Mouse (Mus musculus): Measurements from ENCODE around the gene Dpf3. TPM values are rescaled to one million over a fixed set of nuclear protein-coding genes. Genes with fewer than 3 reads are reported as not detected.

Gene Dpf3
- total RNA-seq, 2 experiments from 2014 or later: 21.3 to 22.9 TPM

GRCm38 (mm10) chr12:83496736-83497135, 9.2 kb upstream of the Dpf3 start:
- no peak for DNase-seq (ENCODE audit: low spot score in 2 of 2)

DNA sequence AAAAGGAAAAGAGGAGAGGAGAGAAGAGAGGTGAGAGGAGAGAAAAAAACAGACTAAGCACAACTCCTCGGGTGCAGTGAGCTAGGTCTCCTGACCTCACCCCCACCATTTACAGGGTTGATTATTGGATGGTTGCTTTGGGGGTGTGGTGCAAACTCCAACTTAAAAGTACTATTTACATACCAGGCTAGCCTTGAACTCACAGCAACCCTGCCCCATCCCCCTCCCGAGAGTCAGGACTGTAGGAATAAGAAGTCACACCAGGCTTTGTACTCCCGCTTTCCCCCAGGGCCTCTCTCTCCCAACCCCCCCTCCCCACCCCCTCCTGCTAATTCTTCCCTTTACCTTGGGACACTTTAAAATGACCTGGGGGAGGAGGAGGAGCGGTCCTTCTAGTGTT, 8.8 kb upstream of the Dpf3 start:
- DNase-seq (ENCODE audit: low spot score in 2 of 2): no peak

GRCm38 (mm10) chr12:83495961-83496282, 8.4 kb upstream of the Dpf3 start:
- DNase-seq (ENCODE audit: low spot score in 2 of 2): no peak

- no peak for DNase-seq (ENCODE audit: low spot score in 2 of 2)
Measured at GRCm38 (mm10) chr12:83495248-83495960, 7.9 kb upstream of the Dpf3 start.

DNA sequence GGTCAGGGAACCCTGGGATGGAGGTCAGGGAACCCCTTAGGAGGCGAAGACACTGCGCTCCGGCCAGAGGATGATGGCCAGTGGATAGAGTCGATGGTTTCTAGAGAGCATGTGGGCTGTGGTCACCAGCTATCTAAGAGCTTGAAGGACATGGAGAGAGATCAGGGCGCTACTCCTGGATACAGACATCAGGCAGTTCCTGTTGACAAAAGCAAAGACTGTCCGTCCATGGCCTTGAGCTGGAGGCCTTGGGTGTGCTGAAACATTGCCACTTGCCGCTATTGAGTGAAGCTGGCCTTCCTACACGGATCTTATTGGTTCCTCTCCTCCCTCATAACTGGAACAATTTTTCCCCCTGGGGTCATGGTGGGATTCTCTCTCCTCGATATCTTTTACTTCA, 6.7 kb upstream of the Dpf3 start:
- DNase-seq (ENCODE audit: low spot score in 2 of 2): no peak

- DNase-seq (ENCODE audit: low spot score in 2 of 2): no peak
Measured at GRCm38 (mm10) chr12:83492808-83493207, 5.3 kb upstream of the Dpf3 start.

GRCm38 (mm10) chr12:83491609-83492008, 4.1 kb upstream of the Dpf3 start:
- no peak for DNase-seq (ENCODE audit: low spot score in 2 of 2)

DNA sequence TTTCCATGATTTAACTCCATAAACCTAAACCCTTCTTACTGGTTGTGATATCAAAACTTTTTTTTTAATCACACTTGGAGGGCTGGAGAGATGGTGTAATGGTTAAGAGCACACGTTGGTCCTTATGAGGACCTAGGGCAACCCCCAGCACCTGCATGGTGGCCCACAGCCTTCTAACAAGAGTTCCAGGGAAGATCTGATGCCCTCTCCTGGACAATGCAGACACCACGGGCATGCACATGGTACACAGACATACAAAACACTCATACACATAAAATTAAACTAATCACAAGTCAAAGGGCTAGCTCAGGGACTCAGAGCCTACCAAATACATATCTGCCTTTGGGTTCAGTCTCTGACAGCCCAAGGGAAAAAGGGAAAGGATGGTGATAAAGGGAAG, 2.2 kb upstream of the Dpf3 start:
- no peak for DNase-seq (ENCODE audit: low spot score in 2 of 2)

- DNase-seq (ENCODE audit: low spot score in 2 of 2): peak in 1 of 2 experiments; percentile 5
Measured at GRCm38 (mm10) chr12:83488211-83488941, 860 bp upstream of the Dpf3 start.

- peak; percentile 29 to 37 for DNase-seq (ENCODE audit: low spot score in 2 of 2)
Measured at GRCm38 (mm10) chr12:83486671-83487461, 650 bp downstream of the Dpf3 start.

- peak; percentile 59 to 66 for DNase-seq (ENCODE audit: low spot score in 2 of 2)
Measured at GRCm38 (mm10) chr12:83485911-83486670, 1.4 kb downstream of the Dpf3 start.

GRCm38 (mm10) chr12:83484855-83485745, 2.4 kb downstream of the Dpf3 start:
- peak in 1 of 2 experiments; percentile 26 for DNase-seq (ENCODE audit: low spot score in 2 of 2)

DNA sequence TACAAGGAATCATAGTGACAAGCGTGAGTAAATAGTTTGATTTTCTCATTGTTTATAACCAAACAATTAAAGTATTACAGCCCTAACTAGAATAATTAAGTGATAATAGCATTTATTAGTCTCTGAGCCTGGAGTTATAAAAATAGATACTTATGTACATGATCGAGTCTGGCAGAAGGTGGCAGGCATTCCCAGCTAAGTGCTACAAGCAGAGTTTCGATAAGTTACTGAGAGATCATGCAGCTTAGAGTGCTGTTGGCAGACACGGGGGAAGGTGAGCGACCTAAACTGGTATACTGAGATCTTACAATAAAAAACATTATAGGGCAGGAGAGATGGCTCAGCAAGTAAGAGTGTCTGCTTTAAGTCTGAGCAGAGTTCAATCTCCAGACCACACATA, 3.9 kb downstream of the Dpf3 start:
- no peak for DNase-seq (ENCODE audit: low spot score in 2 of 2)

GRCm38 (mm10) chr12:83481439-83481838, 6.1 kb downstream of the Dpf3 start:
- no peak for DNase-seq (ENCODE audit: low spot score in 2 of 2)

DNA sequence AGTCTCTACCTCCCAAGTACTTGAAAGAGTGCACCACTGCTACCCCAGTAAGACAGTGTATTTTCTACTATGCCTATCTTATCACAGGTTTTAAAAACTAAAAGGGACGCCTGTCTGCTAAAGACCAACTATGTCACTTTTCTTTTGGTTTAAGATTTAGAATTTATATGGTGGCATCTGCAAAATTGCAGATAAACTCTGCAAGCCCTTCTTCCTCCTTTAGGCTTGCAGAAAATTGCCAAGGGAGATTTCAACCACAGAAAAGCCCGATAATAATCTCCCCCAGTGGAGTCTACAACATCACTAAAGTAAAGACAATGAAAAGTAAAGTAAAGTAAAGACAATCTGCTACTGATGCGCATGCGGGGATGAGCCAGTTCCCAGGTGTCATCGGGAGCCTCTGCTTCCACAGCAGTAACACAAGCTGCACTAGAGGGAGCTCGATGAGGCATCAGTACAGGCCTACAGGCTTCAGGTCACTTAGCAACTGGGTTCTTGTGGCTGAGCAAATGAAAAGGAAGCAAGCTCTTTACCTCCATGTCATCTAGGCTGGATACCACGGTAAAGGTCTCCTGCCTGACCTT, 7.6 kb downstream of the Dpf3 start:
- no peak for DNase-seq (ENCODE audit: low spot score in 2 of 2)

GRCm38 (mm10) chr12:83479140-83479539, 8.4 kb downstream of the Dpf3 start:
- DNase-seq (ENCODE audit: low spot score in 2 of 2): no peak

- DNase-seq (ENCODE audit: low spot score in 2 of 2): no peak
Measured at GRCm38 (mm10) chr12:83476277-83476676, 11.2 kb downstream of the Dpf3 start.

DNA sequence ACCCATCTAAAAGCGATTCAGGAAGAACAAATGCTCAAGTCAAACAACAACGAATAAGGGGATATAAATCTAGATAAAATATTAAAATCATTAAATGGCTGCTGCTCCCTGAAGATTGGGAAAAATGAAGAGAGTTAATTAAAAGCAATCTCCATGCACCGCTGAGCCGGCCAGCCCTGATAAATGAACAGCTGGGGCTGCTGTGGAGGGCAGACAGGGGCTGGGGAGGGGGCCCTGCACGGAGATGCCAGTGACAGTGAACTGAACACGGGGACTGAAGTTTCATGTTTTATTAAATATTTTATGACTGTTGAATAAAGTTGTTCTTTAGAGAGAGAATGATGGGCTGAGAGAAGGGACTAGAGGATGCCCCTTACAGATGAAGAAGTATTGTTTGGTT, 12.1 kb downstream of the Dpf3 start:
- DNase-seq (ENCODE audit: low spot score in 2 of 2): no peak

GRCm38 (mm10) chr12:83473987-83474600, 13.4 kb downstream of the Dpf3 start:
- DNase-seq (ENCODE audit: low spot score in 2 of 2): no peak

DNA sequence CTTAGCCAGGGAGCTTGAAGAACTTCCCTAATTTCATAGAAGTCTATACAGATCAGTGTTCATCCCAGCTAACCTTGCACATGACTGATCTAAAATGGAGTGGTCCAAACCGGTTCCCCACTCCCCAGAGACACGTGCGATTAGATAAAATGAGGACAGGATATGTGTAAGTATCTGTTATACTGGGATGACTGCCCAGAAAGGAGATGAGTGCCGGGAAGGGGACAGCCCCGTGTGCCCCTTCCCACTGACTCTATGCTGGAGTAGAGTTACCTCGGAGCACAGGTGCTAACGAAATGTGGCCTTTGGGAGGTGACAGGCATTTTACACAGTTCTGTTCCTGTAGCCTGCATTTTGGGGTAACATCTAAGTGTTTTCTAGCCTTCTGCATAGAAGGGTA, 15.8 kb downstream of the Dpf3 start:
- DNase-seq (ENCODE audit: low spot score in 2 of 2): no peak
